Mouse (Mus musculus) erythroblast, embryonic 14.5 days (primary cell): Measurements from ENCODE around the gene Cmc2.

Experiments used
- GATA1 ChIP-seq: IDR thresholded peaks from 2 replicates; pipeline ENCODE4 v1.6.1; 2012; ENCODE audit warnings: low read length, inconsistent platforms, mixed read lengths
- TAL1 ChIP-seq: IDR thresholded peaks from 3 replicates; pipeline ENCODE4 v1.6.1; 2012; ENCODE audit warnings: low read length, inconsistent platforms, mixed read lengths

- TF ChIP-seq GATA1 = no peak
- no peak for TF ChIP-seq TAL1
These were observed 48.3 kb upstream of the Cmc2 start for GRCm38 (mm10) chr8:116969531-116969930.
